Comparison of ENCODE assay signal across 8 mouse cellular contexts in the genomic region with DNA sequence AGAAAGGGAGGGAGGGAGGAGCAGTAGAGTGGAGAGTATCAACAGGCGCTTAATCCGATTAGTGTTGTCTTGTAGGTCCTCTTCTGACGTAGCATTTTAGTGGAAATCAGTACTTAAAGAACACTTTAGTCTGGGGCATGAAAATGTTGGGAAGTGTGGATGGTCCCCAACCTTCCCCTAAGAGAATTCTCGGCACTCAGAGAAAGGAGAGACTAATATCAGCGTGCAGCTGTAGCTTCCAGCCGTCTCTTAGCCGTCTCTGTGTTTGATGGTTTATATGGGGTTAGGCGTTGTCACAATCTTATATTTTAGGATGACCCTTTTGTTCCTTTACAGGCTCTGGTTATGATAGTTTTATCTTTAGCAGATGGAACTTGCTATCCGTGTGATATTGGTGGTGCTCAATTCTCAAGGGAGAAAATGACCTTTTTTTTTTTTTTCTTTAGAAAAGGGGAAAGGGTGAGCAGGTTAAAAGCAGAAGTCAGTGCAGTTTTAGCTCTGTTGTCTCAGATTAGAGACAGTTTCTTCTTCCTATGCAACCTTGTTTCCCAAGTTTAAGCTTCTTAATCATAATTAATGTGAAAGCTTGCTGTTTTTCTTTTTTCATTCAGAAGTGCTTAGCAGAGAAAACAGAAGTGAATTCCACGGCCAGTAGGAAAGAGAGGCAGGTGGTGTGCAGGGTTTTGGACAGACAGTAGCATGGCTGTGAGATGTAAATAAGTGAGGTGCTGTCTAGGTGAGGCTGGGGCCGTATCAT. TPM values are rescaled to one million over a fixed set of nuclear protein-coding genes. Genes with fewer than 3 reads are reported as not detected.
DNase-seq lines count a peak whose midpoint lies in the region; ATAC-seq and TF ChIP-seq lines count a peak whose summit lies in the region.

No protein-coding gene starts in this region.

- H3K27ac ChIP-seq in heart, embryonic 12.5 days (ENCODE audit: poor library complexity, severe bottlenecking), result peak overlapping the region; percentile 56; the same call in 1 of the 2 replicates
- H3K27ac ChIP-seq in MEL (ENCODE audit: control insufficient read depth, low read depth, low read length), result peak overlapping the region; percentile 96
- H3K27ac ChIP-seq in hindbrain, embryonic 13.5 days, result 0 out of 2 replicates have a peak overlapping the region, but pooled peaks have one; percentile 44
- no peak overlapping the region for H3K27ac ChIP-seq in midbrain, embryonic 12.5 days (replicated peaks)

- no peak for DNase-seq in heart, postnatal 25 days (ENCODE audit: low spot score)
- DNase-seq in MEL (ENCODE audit: low read depth, low spot score), result peak; percentile 89
- DNase-seq in layer of hippocampus, postnatal 36 days, result no peak
- no peak for DNase-seq in MN1 (ENCODE audit: low spot score)
- no peak for DNase-seq in lung, postnatal 4 days

- TF ChIP-seq RAD21 in MEL (IDR thresholded peaks at IDR 0.05; ENCODE audit: low read depth, low read length), result no peak

- H3K27me3 ChIP-seq in heart, embryonic 12.5 days (replicated peaks), result peaks cover 6% of the 10 kb centered on the region; the same call in 1 of the 2 replicates
- peaks cover 0 to 3% of the 10 kb centered on the region in 2 experiments; a peak in 1 of 4 replicates for H3K27me3 ChIP-seq in MEL (ENCODE audit: control insufficient read depth in 1 of 2, insufficient read depth in 2 of 2, low read length in 2 of 2)
- no peaks in the 10 kb centered on the region for H3K27me3 ChIP-seq in hindbrain, embryonic 13.5 days
- H3K27me3 ChIP-seq in midbrain, embryonic 12.5 days, result 0 out of 2 replicates have a peak, but pooled peaks cover 6% of the 10 kb centered on the region

- TF ChIP-seq POLR2A in MEL (IDR thresholded peaks at IDR 0.05; ENCODE audit: control insufficient read depth in 1 of 2, insufficient read depth in 1 of 2, low read depth in 1 of 2, low read length in 2 of 2, poor library complexity in 1 of 2), result no peak; a peak in 1 of 4 replicates

- no peaks in the 10 kb centered on the region for H3K9me3 ChIP-seq in heart, embryonic 12.5 days (replicated peaks)
- no peaks in the 10 kb centered on the region for H3K9me3 ChIP-seq in MEL (replicated peaks; ENCODE audit: insufficient read depth, low read length)
- no peaks in the 10 kb centered on the region for H3K9me3 ChIP-seq in hindbrain, embryonic 13.5 days
- no peaks in the 10 kb centered on the region for H3K9me3 ChIP-seq in midbrain, embryonic 12.5 days

- peak overlapping the region; percentile 97 for H3K4me3 ChIP-seq in heart, embryonic 12.5 days
- H3K4me3 ChIP-seq in MEL (ENCODE audit: control insufficient read depth in 1 of 2, insufficient read depth in 1 of 2, low read depth in 2 of 2, low read length in 2 of 2), result peak overlapping the region; percentile 85 to 93
- H3K4me3 ChIP-seq in hindbrain, embryonic 13.5 days, result peak overlapping the region; percentile 76
- H3K4me3 ChIP-seq in midbrain, embryonic 12.5 days, result peak overlapping the region; percentile 89

- 14% methylated on average over 11 of the region's 11 CpGs for WGBS in heart, embryonic 12.5 days
- WGBS in hindbrain, embryonic 13.5 days, result 18% methylated on average over 11 of the region's 11 CpGs
- WGBS in midbrain, embryonic 12.5 days, result 15% methylated on average over 11 of the region's 11 CpGs

- TF ChIP-seq EP300 in MEL (IDR thresholded peaks at IDR 0.05; ENCODE audit: low read depth in 1 of 2, low read length in 2 of 2), result peak; percentile 89 to 94

- TF ChIP-seq CTCF in MEL (IDR thresholded peaks at IDR 0.05 in 2 of 3, conservative IDR thresholded peaks at IDR 0.05 in 1 of 3; ENCODE audit: control insufficient read depth in 1 of 3, insufficient read depth in 1 of 3, low read depth in 2 of 3, low read length in 3 of 3, poor library complexity in 1 of 3, severe bottlenecking in 1 of 3), result no peak

- peaks cover 7% of the 10 kb centered on the region for H3K4me1 ChIP-seq in heart, embryonic 12.5 days (replicated peaks)
- H3K4me1 ChIP-seq in MEL (ENCODE audit: control insufficient read depth in 1 of 2, insufficient read depth in 2 of 2, low read length in 2 of 2), result peaks cover 10 to 19% of the 10 kb centered on the region in 2 experiments
- peaks cover 24% of the 10 kb centered on the region for H3K4me1 ChIP-seq in hindbrain, embryonic 13.5 days (replicated peaks)
- H3K4me1 ChIP-seq in midbrain, embryonic 12.5 days, result peaks cover 16% of the 10 kb centered on the region

- H3K36me3 ChIP-seq in heart, embryonic 12.5 days, result peaks cover 17% of the 10 kb centered on the region
- peaks cover 12 to 23% of the 10 kb centered on the region in 2 experiments for H3K36me3 ChIP-seq in MEL (ENCODE audit: control insufficient read depth in 1 of 2, insufficient read depth in 2 of 2, low read length in 2 of 2)
- H3K36me3 ChIP-seq in hindbrain, embryonic 13.5 days, result peaks cover 14% of the 10 kb centered on the region
- peaks cover 14% of the 10 kb centered on the region for H3K36me3 ChIP-seq in midbrain, embryonic 12.5 days

- peak overlapping the region; percentile 82 for H3K4me2 ChIP-seq in heart, embryonic 12.5 days
- H3K4me2 ChIP-seq in hindbrain, embryonic 13.5 days, result peak overlapping the region; percentile 94
- H3K4me2 ChIP-seq in midbrain, embryonic 12.5 days (replicated peaks), result peak overlapping the region; percentile 90

- peaks cover 43% of the 10 kb centered on the region for H3K79me2 ChIP-seq in MEL (ENCODE audit: control insufficient read depth, insufficient read depth, low read length, poor library complexity)

- H3K9ac ChIP-seq in heart, embryonic 12.5 days, result peak overlapping the region; percentile 90
- peak overlapping the region; percentile 71 for H3K9ac ChIP-seq in MEL (ENCODE audit: control insufficient read depth, low read depth, low read length, poor library complexity, severe bottlenecking)
- H3K9ac ChIP-seq in hindbrain, embryonic 13.5 days, result peak overlapping the region; percentile 80
- H3K9ac ChIP-seq in midbrain, embryonic 12.5 days (replicated peaks), result peak overlapping the region; percentile 76

- intact Hi-C loops in heart, postnatal 25 days (cut with DNase I), result no loop called here

- ATAC-seq in heart, embryonic 12.5 days (ENCODE audit: insufficient number of reproducible peaks, low FRiP score), result no peak
- ATAC-seq in hindbrain, embryonic 13.5 days (ENCODE audit: low FRiP score), result no peak
- no peak for ATAC-seq in midbrain, embryonic 12.5 days (ENCODE audit: low FRiP score, low read depth)

TF ChIP-seq in MEL, 35 proteins besides CTCF, POLR2A, EP300 and RAD21 (continues in another document):
- no peak for TF ChIP-seq ZC3H11A (IDR thresholded peaks at IDR 0.05; ENCODE audit: low read depth, low read length)

RNA-seq across cellular contexts. Expression of a gene that starts 0.8 kb away (rescaled TPM):
- 57.1 and 63.3 TPM in 2 replicates for polyA plus RNA-seq in heart, embryonic 12.5 days (2016; fragmentation: Nextera tagmentation; extraction: Ambion mirVana)
- total RNA-seq in heart, postnatal 25 days (2021), result 10 to 100 TPM; 28.1 to 29.8 TPM
- total RNA-seq in MEL (2012; rRNA removed), result 224 and 240 TPM in 2 replicates
- 100 to 1,000 TPM; 301 to 498 TPM for polyA plus RNA-seq in MEL (2012; ENCODE audit: insufficient read depth in 1 of 2, insufficient read length in 2 of 2, low read depth in 1 of 2, low replicate concordance in 2 of 2, missing spikeins in 1 of 2)
- polyA plus RNA-seq in hindbrain, embryonic 13.5 days (2015; fragmentation: Nextera tagmentation; extraction: Ambion mirVana), result 60.7 and 60.9 TPM in 2 replicates
- 71.2 and 75.3 TPM in 2 replicates for polyA plus RNA-seq in midbrain, embryonic 12.5 days (2016; fragmentation: Nextera tagmentation; extraction: Ambion mirVana)
- 10 to 100 TPM; 33.0 to 35.3 TPM for total RNA-seq in layer of hippocampus, postnatal 36 days (2021)

RNA-seq across cellular contexts. Expression of a gene that starts 12.0 kb away (rescaled TPM):
- polyA plus RNA-seq in heart, embryonic 12.5 days (2016; fragmentation: Nextera tagmentation; extraction: Ambion mirVana), result 0.22 TPM in 1 of 2 replicates, not detected in the other
- total RNA-seq in heart, postnatal 25 days (2021), result not detected
- total RNA-seq in MEL (2012; rRNA removed), result 0.31 and 0.39 TPM in 2 replicates
- under 1 TPM in 1 of 2 experiments, not detected in 1; 0.47 TPM for polyA plus RNA-seq in MEL (2012; ENCODE audit: insufficient read depth in 1 of 2, insufficient read length in 2 of 2, low read depth in 1 of 2, low replicate concordance in 2 of 2, missing spikeins in 1 of 2)
- not detected in 2 replicates for polyA plus RNA-seq in hindbrain, embryonic 13.5 days (2015; fragmentation: Nextera tagmentation; extraction: Ambion mirVana)
- 0.20 and 0.26 TPM in 2 replicates for polyA plus RNA-seq in midbrain, embryonic 12.5 days (2016; fragmentation: Nextera tagmentation; extraction: Ambion mirVana)
- total RNA-seq in layer of hippocampus, postnatal 36 days (2021), result under 1 TPM in 1 of 2 experiments, not detected in 1; 0.43 TPM

RNA-seq across cellular contexts. Expression of a gene that starts 18.8 kb away (rescaled TPM):
- polyA plus RNA-seq in heart, embryonic 12.5 days (2016; fragmentation: Nextera tagmentation; extraction: Ambion mirVana), result 0.19 and 0.32 TPM in 2 replicates
- under 1 TPM; 0.17 to 0.31 TPM for total RNA-seq in heart, postnatal 25 days (2021)
- total RNA-seq in MEL (2012; rRNA removed), result 0.12 and 0.20 TPM in 2 replicates
- polyA plus RNA-seq in MEL (2012; ENCODE audit: insufficient read depth in 1 of 2, insufficient read length in 2 of 2, low read depth in 1 of 2, low replicate concordance in 2 of 2, missing spikeins in 1 of 2), result under 1 TPM in 1 of 2 experiments, not detected in 1; 0.07 TPM
- polyA plus RNA-seq in hindbrain, embryonic 13.5 days (2015; fragmentation: Nextera tagmentation; extraction: Ambion mirVana), result 4.0 and 4.3 TPM in 2 replicates
- polyA plus RNA-seq in midbrain, embryonic 12.5 days (2016; fragmentation: Nextera tagmentation; extraction: Ambion mirVana), result 0.65 and 0.80 TPM in 2 replicates
- total RNA-seq in layer of hippocampus, postnatal 36 days (2021), result 10 to 100 TPM; 12.5 to 14.2 TPM

RNA-seq across cellular contexts. Expression of a gene that starts 32.6 kb away (rescaled TPM):
- polyA plus RNA-seq in heart, embryonic 12.5 days (2016; fragmentation: Nextera tagmentation; extraction: Ambion mirVana), result 73.3 and 74.2 TPM in 2 replicates
- 10 to 100 TPM; 41.3 to 41.7 TPM for total RNA-seq in heart, postnatal 25 days (2021)
- 11.4 and 14.1 TPM in 2 replicates for total RNA-seq in MEL (2012; rRNA removed)
- 10 to 100 TPM in 1 of 2 experiments, not detected in 1; 16.0 TPM for polyA plus RNA-seq in MEL (2012; ENCODE audit: insufficient read depth in 1 of 2, insufficient read length in 2 of 2, low read depth in 1 of 2, low replicate concordance in 2 of 2, missing spikeins in 1 of 2)
- polyA plus RNA-seq in hindbrain, embryonic 13.5 days (2015; fragmentation: Nextera tagmentation; extraction: Ambion mirVana), result 28.4 and 28.5 TPM in 2 replicates
- 23.2 and 27.0 TPM in 2 replicates for polyA plus RNA-seq in midbrain, embryonic 12.5 days (2016; fragmentation: Nextera tagmentation; extraction: Ambion mirVana)
- 10 to 100 TPM; 14.5 to 18.3 TPM for total RNA-seq in layer of hippocampus, postnatal 36 days (2021)

RNA-seq across cellular contexts. Expression of a gene that starts 50.1 kb away (rescaled TPM):
- polyA plus RNA-seq in heart, embryonic 12.5 days (2016; fragmentation: Nextera tagmentation; extraction: Ambion mirVana), result 6.2 and 6.3 TPM in 2 replicates
- 1 to 10 TPM; 4.4 to 5.7 TPM for total RNA-seq in heart, postnatal 25 days (2021)
- total RNA-seq in MEL (2012; rRNA removed), result 12.1 and 13.4 TPM in 2 replicates
- 10 to 100 TPM in 1 of 2 experiments, not detected in 1; 14.0 TPM for polyA plus RNA-seq in MEL (2012; ENCODE audit: insufficient read depth in 1 of 2, insufficient read length in 2 of 2, low read depth in 1 of 2, low replicate concordance in 2 of 2, missing spikeins in 1 of 2)
- polyA plus RNA-seq in hindbrain, embryonic 13.5 days (2015; fragmentation: Nextera tagmentation; extraction: Ambion mirVana), result 11.1 and 11.4 TPM in 2 replicates
- polyA plus RNA-seq in midbrain, embryonic 12.5 days (2016; fragmentation: Nextera tagmentation; extraction: Ambion mirVana), result 6.7 and 7.8 TPM in 2 replicates
- total RNA-seq in layer of hippocampus, postnatal 36 days (2021), result 10 to 100 TPM; 16.1 to 17.1 TPM
